Comparison of ENCODE assay signal across 8 mouse cellular contexts in the genomic region with DNA sequence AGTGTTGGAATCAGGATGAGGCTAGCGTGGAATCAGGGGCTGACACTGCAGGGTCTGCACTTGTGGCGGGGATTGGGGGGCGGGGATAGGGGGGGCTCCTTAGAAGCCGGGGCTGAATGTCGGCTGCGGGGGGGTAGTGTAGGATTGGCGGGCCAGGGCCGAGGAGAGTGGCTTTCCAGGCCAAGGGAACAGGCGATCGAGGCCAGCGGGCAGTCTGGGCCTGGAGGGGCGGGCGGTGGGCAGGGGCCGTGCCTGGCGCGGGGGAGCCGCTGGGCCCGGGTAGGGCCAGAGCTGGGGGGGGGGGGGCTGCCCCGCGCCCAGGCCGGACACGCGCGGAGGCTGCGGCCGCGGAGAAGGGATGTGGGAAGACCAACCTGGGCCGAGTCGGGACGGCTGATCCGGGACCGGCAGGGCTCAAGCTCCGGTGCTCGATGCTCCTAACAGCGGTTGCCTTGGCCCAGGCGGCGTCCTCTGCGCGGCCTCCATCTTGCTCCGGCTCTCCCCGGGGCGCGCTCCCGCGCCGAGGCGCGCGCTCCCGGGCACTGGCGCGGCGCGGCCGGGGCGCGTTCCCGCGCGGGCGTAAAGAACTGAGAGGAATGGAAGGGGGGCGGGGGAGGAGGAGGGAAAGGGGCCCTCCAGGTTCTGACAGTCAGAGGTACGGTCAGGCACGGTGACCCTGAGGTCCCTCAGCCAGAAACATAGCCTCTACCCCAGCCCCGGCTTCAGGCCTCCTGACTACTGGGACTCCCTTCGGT. TPM values are rescaled to one million over a fixed set of nuclear protein-coding genes. Genes with fewer than 3 reads are reported as not detected.
DNase-seq lines count a peak whose midpoint lies in the region; ATAC-seq and TF ChIP-seq lines count a peak whose summit lies in the region.

Lhfpl4 (minus strand) TSS at position 544 of the 755 bp plus-strand sequence.

- no peaks in the 10 kb centered on the region for H3K4me1 ChIP-seq in heart, adult 2 months (ENCODE audit: control insufficient read depth, insufficient read depth, low read length)
- H3K4me1 ChIP-seq in hindbrain, postnatal 0 days (ENCODE audit: insufficient read depth, low read length): peaks cover 18% of the 10 kb centered on the region
- peaks cover 12% of the 10 kb centered on the region; the same call in 1 of the 2 replicates for H3K4me1 ChIP-seq in liver, embryonic 12.5 days

- no peak within 1 kb of the TSS for H3K9ac ChIP-seq in heart, adult 2 months (ENCODE audit: low read depth, low read length)
- H3K9ac ChIP-seq in hindbrain, postnatal 0 days (replicated peaks; ENCODE audit: low read length): peak within 1 kb of the TSS; percentile 83
- H3K9ac ChIP-seq in liver, embryonic 12.5 days: no peak within 1 kb of the TSS

- H3K36me3 ChIP-seq in heart, adult 2 months (ENCODE audit: control insufficient read depth, insufficient read depth, low read length): no peaks in the 10 kb centered on the region
- no peaks in the 10 kb centered on the region for H3K36me3 ChIP-seq in hindbrain, postnatal 0 days (ENCODE audit: insufficient read depth, low read length)
- no peaks in the 10 kb centered on the region for H3K36me3 ChIP-seq in liver, embryonic 12.5 days

- peak; percentile 83 for ATAC-seq in hindbrain, postnatal 0 days
- ATAC-seq in liver, embryonic 12.5 days: no peak

- H3K27ac ChIP-seq in heart, adult 2 months: no peak within 1 kb of the TSS
- H3K27ac ChIP-seq in hindbrain, postnatal 0 days: peak within 1 kb of the TSS; percentile 86
- no peak within 1 kb of the TSS for H3K27ac ChIP-seq in liver, embryonic 12.5 days

- H3K4me3 ChIP-seq in heart, adult 2 months: peak within 1 kb of the TSS; percentile 38
- peak within 1 kb of the TSS; percentile 69 for H3K4me3 ChIP-seq in hindbrain, postnatal 0 days (ENCODE audit: low read length)
- H3K4me3 ChIP-seq in liver, embryonic 12.5 days: peak within 1 kb of the TSS; percentile 45

- 1% methylated on average over 57 of the region's 66 CpGs for WGBS in heart, adult 2 months
- WGBS in hindbrain, postnatal 0 days: 1% methylated on average over 48 of the region's 66 CpGs
- WGBS in liver, embryonic 12.5 days (ENCODE audit: insufficient replicate concordance): 4% methylated on average over 34 of the region's 66 CpGs

- no peak for TF ChIP-seq CTCF in heart, adult 2 months (IDR thresholded peaks at IDR 0.05)
- TF ChIP-seq CTCF in hindbrain, postnatal 0 days (IDR thresholded peaks at IDR 0.05; ENCODE audit: low read depth): no peak

- intact Hi-C loops in heart, adult 2 months (cut with DNase I): no loop called here
- intact Hi-C loops in heart, postnatal 25 days (cut with DNase I): no loop called here

- peak within 1 kb of the TSS; percentile 88 for H3K4me2 ChIP-seq in hindbrain, postnatal 0 days (ENCODE audit: low read depth, low read length)
- H3K4me2 ChIP-seq in liver, embryonic 12.5 days: peak within 1 kb of the TSS; percentile 65

- H3K9me3 ChIP-seq in hindbrain, postnatal 0 days (ENCODE audit: low read length): no peaks in the 10 kb centered on the region
- H3K9me3 ChIP-seq in liver, embryonic 12.5 days (replicated peaks): no peaks in the 10 kb centered on the region

- TF ChIP-seq EP300 in heart, adult 2 months (IDR thresholded peaks at IDR 0.05; ENCODE audit: insufficient read depth, low read depth, low read length): no peak

- no peaks in the 10 kb centered on the region for H3K79me2 ChIP-seq in heart, adult 2 months (replicated peaks; ENCODE audit: control insufficient read depth, insufficient read depth, low read length)

- no peak for DNase-seq in heart, adult 2 months
- DNase-seq in heart, postnatal 25 days (ENCODE audit: low spot score): no peak
- DNase-seq in MN1 (ENCODE audit: low spot score): peak; percentile 56
- peak; percentile 22 for DNase-seq in embryo, embryonic 11.5 days (ENCODE audit: low read depth, low spot score)
- DNase-seq in hindbrain, postnatal 0 days (ENCODE audit: low spot score): peak; percentile 88
- DNase-seq in right cerebral cortex, postnatal 25 days: peak; percentile 66
- DNase-seq in lung, postnatal 14 days: no peak

- H3K27me3 ChIP-seq in heart, adult 2 months (ENCODE audit: control insufficient read depth, insufficient read depth, low read length): peaks cover 4% of the 10 kb centered on the region
- H3K27me3 ChIP-seq in hindbrain, postnatal 0 days (ENCODE audit: insufficient read depth, low read length): no peaks in the 10 kb centered on the region
- H3K27me3 ChIP-seq in liver, embryonic 12.5 days (replicated peaks): peaks cover 76% of the 10 kb centered on the region

- no peak for TF ChIP-seq POLR2A in heart, adult 2 months (IDR thresholded peaks at IDR 0.05; ENCODE audit: insufficient read depth, low read depth, low read length)

RNA-seq across cellular contexts. Expression of gene Lhfpl4, which starts in this region (rescaled TPM):
- under 1 TPM; 0.18 to 0.41 TPM for total RNA-seq in heart, adult 2 months (2021)
- 0.23 and 0.44 TPM in 2 replicates for polyA plus RNA-seq in heart, adult 2 months (2012; rRNA removed)
- total RNA-seq in heart, postnatal 25 days (2021): under 1 TPM; 0.29 to 0.34 TPM
- total RNA-seq in hindbrain, postnatal 0 days (2014; rRNA removed): 64.9 and 72.9 TPM in 2 replicates
- polyA plus RNA-seq in hindbrain, postnatal 0 days (2015; fragmentation: Nextera tagmentation; extraction: Ambion mirVana): 50.9 and 56.0 TPM in 2 replicates
- polyA plus RNA-seq in liver, embryonic 12.5 days (2016; fragmentation: Nextera tagmentation; extraction: Ambion mirVana): 0.44 and 0.70 TPM in 2 replicates

Comparison
In these comparisons a context has a peak if more than half of its experiments do, and no peak if none do; other contexts are left out.
1. RNA of gene Lhfpl4 (total RNA-seq): 64.9 to 72.9 TPM in hindbrain, postnatal 0 days; 0.18 to 0.41 TPM in heart, adult 2 months and 0.29 to 0.34 TPM in heart, postnatal 25 days; every median in the first group is over 10 times any median in the second.
2. RNA of gene Lhfpl4 (polyA plus RNA-seq): 50.9 to 56.0 TPM in hindbrain, postnatal 0 days; 0.44 to 0.70 TPM in liver, embryonic 12.5 days and 0.23 to 0.44 TPM in heart, adult 2 months; every median in the first group is over 10 times any median in the second.
3. DNase-seq: peak in MN1 (single experiment), embryo, embryonic 11.5 days (single experiment), hindbrain, postnatal 0 days (single experiment) and right cerebral cortex, postnatal 25 days (single experiment); none in heart, adult 2 months (0 of 2), heart, postnatal 25 days (single experiment) and lung, postnatal 14 days (single experiment).
4. Peak in every context shown above with its lines, with median percentiles within 50 percentile points of each other: H3K4me3 ChIP-seq.